Mouse (Mus musculus) small intestine, adult 2 months (tissue): ENCODE data around the gene Il17d.

Experiments
- CTCF ChIP-seq: fragments of 200-500 bp; IDR thresholded peaks from 2 replicates; pipeline ENCODE4 v1.5.1; 2012; ENCODE audit warnings: low read depth, mild to moderate bottlenecking, control low read depth, inconsistent platforms, low read length, moderate library complexity, mixed read lengths; ENCODE audit not compliant: insufficient replicate concordance, insufficient read length; ENCODE audit errors: extremely low read depth
- POLR2A ChIP-seq: fragments of 200-500 bp; IDR thresholded peaks from 2 replicates; pipeline ENCODE4 v1.6.1; 2012; ENCODE audit warnings: low read depth, mild to moderate bottlenecking, control low read depth, inconsistent platforms, low read length, moderate library complexity

- no peak for TF ChIP-seq POLR2A
- TF ChIP-seq CTCF = no peak
Measured at GRCm38 (mm10) chr14:57591830-57592229, 67.3 kb downstream of the Il17d start.
